Mouse (Mus musculus) forebrain, embryonic 14.5 days (tissue): ENCODE data around the gene Syvn1. TPM values are rescaled to one million over a fixed set of nuclear protein-coding genes. Genes with fewer than 3 reads are reported as not detected.

ENCODE experiments used
- ATAC-seq: fragments of 200-750 bp; cut with Nextera tagmentation; 2 replicates; pipeline ENCODE4 v1.8.0; 2017; ENCODE audit warnings: mild to moderate bottlenecking, moderate library complexity
- DNase-seq: peaks from one replicate; pipeline ENCODE4 v3.0.0-alpha.2; 2015; ENCODE audit warnings: low spot score
- H3K27ac ChIP-seq: fragments of 300-500 bp; sonication (generic); 2 replicates; pipeline ENCODE4 v1.5.1; 2014; ENCODE audit warnings: low read depth, mild to moderate bottlenecking, control low read depth, low read length, moderate library complexity
- H3K27me3 ChIP-seq: fragments of 300-500 bp; sonication (generic); replicated peaks from 2 replicates; pipeline ENCODE4 v1.6.1; 2014; ENCODE audit warnings: low read length, control low read depth, mixed read lengths; ENCODE audit not compliant: control insufficient read depth, insufficient read depth
- H3K36me3 ChIP-seq: fragments of 300-500 bp; sonication (generic); 2 replicates; pipeline ENCODE4 v1.6.1; 2014; ENCODE audit warnings: low read length, control low read depth; ENCODE audit not compliant: control insufficient read depth, insufficient read depth
- H3K4me1 ChIP-seq: fragments of 300-500 bp; sonication (generic); 2 replicates; pipeline ENCODE4 v1.6.1; 2014; ENCODE audit warnings: antibody characterized with exemption, low read length, control low read depth; ENCODE audit not compliant: control insufficient read depth, insufficient read depth
- H3K4me2 ChIP-seq: fragments of 300-500 bp; sonication (generic); 2 replicates; pipeline ENCODE4 v1.6.1; 2014; ENCODE audit warnings: mild to moderate bottlenecking, control low read depth, low read length
- H3K4me3 ChIP-seq: fragments of 300-500 bp; sonication (generic); 2 replicates; pipeline ENCODE4 v1.5.1; 2014; ENCODE audit warnings: low read depth, low read length, control low read depth
- H3K9ac ChIP-seq: fragments of 300-500 bp; sonication (generic); 2 replicates; pipeline ENCODE4 v1.6.1; 2014; ENCODE audit warnings: mild to moderate bottlenecking, low read length, control low read depth, moderate library complexity
- H3K9me3 ChIP-seq: fragments of 300-500 bp; sonication (generic); replicated peaks from 2 replicates; pipeline ENCODE4 v1.6.1; 2016; ENCODE audit warnings: low read length, control low read depth, mixed read lengths; ENCODE audit not compliant: control insufficient read depth
- WGBS: fragments of 180-500 bp; shearing (Covaris S2); extraction: QIAGEN DNeasy Blood & Tissue Kit; methylation state at CpG from one replicate; pipeline ENCODE4 v1.1.7; 2014; 5-methylcytosine and 5-hydroxymethylcytosine counted together
- polyA plus RNA-seq: library from polyadenylated mRNA; unstranded; fragments of >200 nt; fragmentation: Nextera tagmentation; extraction: Ambion mirVana; gene quantifications from 2 replicates; pipeline ENCODE4 v1.2.1, GENCODE M21; 2014

Gene Syvn1
- polyA plus RNA-seq, 1 experiment from 2014 or later, result 17.6 TPM

GRCm38 (mm10) chr19:6084478-6085248 is 38.3 kb downstream of the Syvn1 start, which contains the start of the genes Zfpl1 and Cdca5:
Gene Zfpl1 (minus strand): TSS chr19:6084956.
Gene Cdca5 (plus strand): TSS chr19:6084983.
- DNase-seq (peak; percentile 99), ATAC-seq (peak; percentile 95)
- H3K4me2 ChIP-seq, result peak within 1 kb of the TSS; percentile 92
- under 1% methylated on average over 58 of the region's 58 CpGs for WGBS
- H3K27me3 ChIP-seq, result no peaks in the 10 kb centered on the region
- H3K9me3 ChIP-seq, result no peaks in the 10 kb centered on the region
- H3K4me1 ChIP-seq, result peaks cover 8% of the 10 kb centered on the region; the same call in 1 of the 2 replicates
- 0 out of 2 replicates have a peak within 1 kb of the TSS, but pooled peaks have one; percentile 39 for H3K27ac ChIP-seq
- H3K36me3 ChIP-seq, result peaks cover 42% of the 10 kb centered on the region
- peak within 1 kb of the TSS; percentile 68 for H3K4me3 ChIP-seq
- peak within 1 kb of the TSS; percentile 71 for H3K9ac ChIP-seq

GRCm38 (mm10) chr19:6085417-6085879 is 39.1 kb downstream of the Syvn1 start:
- Histone ChIP-seq H3K36me3 (peaks cover 43% of the 10 kb centered on the region), H3K9me3 (no peaks in the 10 kb centered on the region), H3K4me2 (peak overlapping the region; percentile 88), H3K4me3 (peak overlapping the region; percentile 68), H3K9ac (peak overlapping the region; percentile 71), H3K27ac (no peak overlapping the region), H3K27me3 (no peaks in the 10 kb centered on the region), H3K4me1 (peaks cover 8% of the 10 kb centered on the region; the same call in 1 of the 2 replicates)
- under 1% methylated on average over 17 of the region's 17 CpGs for WGBS
- DNase-seq, result peak; percentile 80
- peak; percentile 80 for ATAC-seq

- no peak overlapping the region for H3K27ac ChIP-seq
- peaks cover 43% of the 10 kb centered on the region for H3K36me3 ChIP-seq
- no peak for DNase-seq
- no peak overlapping the region for H3K4me2 ChIP-seq
- H3K27me3 ChIP-seq, result no peaks in the 10 kb centered on the region
- H3K4me3 ChIP-seq, result no peak overlapping the region
- WGBS, result 96% methylated on average over 13 of the region's 13 CpGs
- H3K4me1 ChIP-seq, result peaks cover 7% of the 10 kb centered on the region; the same call in 1 of the 2 replicates
- H3K9me3 ChIP-seq, result no peaks in the 10 kb centered on the region
- ATAC-seq, result no peak
- no peak overlapping the region for H3K9ac ChIP-seq
These were observed 42.5 kb downstream of the Syvn1 start for GRCm38 (mm10) chr19:6088841-6089240.

GRCm38 (mm10) chr19:6094119-6094518 is 47.7 kb downstream of the Syvn1 start, which contains the start of gene AC131692.1:
Gene AC131692.1 (plus strand): TSS chr19:6094419.
- H3K9me3 ChIP-seq, result no peaks in the 10 kb centered on the region
- peaks cover 44% of the 10 kb centered on the region for H3K36me3 ChIP-seq
- no peaks in the 10 kb centered on the region for H3K27me3 ChIP-seq
- no peak within 1 kb of the TSS for H3K27ac ChIP-seq
- no peak within 1 kb of the TSS for H3K9ac ChIP-seq
- no peak within 1 kb of the TSS for H3K4me2 ChIP-seq
- DNase-seq (no peak), ATAC-seq (no peak)
- H3K4me3 ChIP-seq, result no peak within 1 kb of the TSS
- WGBS, result 93% methylated on average over 7 of the region's 7 CpGs
- no peaks in the 10 kb centered on the region for H3K4me1 ChIP-seq

GRCm38 (mm10) chr19:6097847-6098246 is 51.5 kb downstream of the Syvn1 start:
- Histone ChIP-seq H3K9ac (no peak overlapping the region), H3K4me3 (no peak overlapping the region), H3K36me3 (peaks cover 15% of the 10 kb centered on the region; the same call in 1 of the 2 replicates), H3K27ac (no peak overlapping the region), H3K9me3 (no peaks in the 10 kb centered on the region), H3K4me2 (no peak overlapping the region), H3K4me1 (no peaks in the 10 kb centered on the region), H3K27me3 (no peaks in the 10 kb centered on the region)
- 89% methylated on average over 3 of the region's 3 CpGs for WGBS
- DNase-seq (no peak), ATAC-seq (no peak)

GRCm38 (mm10) chr19:6101186-6101585 is 54.8 kb downstream of the Syvn1 start:
- DNase-seq, result no peak
- H3K27me3 ChIP-seq, result no peaks in the 10 kb centered on the region
- H3K27ac ChIP-seq, result no peak overlapping the region
- H3K4me2 ChIP-seq, result no peak overlapping the region
- no peak for ATAC-seq
- no peaks in the 10 kb centered on the region for H3K36me3 ChIP-seq
- no peaks in the 10 kb centered on the region for H3K9me3 ChIP-seq
- H3K4me3 ChIP-seq, result no peak overlapping the region
- WGBS, result 84% methylated on average over 6 of the region's 6 CpGs
- H3K4me1 ChIP-seq, result no peaks in the 10 kb centered on the region
- no peak overlapping the region for H3K9ac ChIP-seq

- no peak overlapping the region for H3K9ac ChIP-seq
- H3K27ac ChIP-seq, result no peak overlapping the region
- ATAC-seq (no peak), DNase-seq (no peak)
- H3K4me2 ChIP-seq, result no peak overlapping the region
- no peak overlapping the region for H3K4me3 ChIP-seq
- WGBS, result 79% methylated on average over 6 of the region's 6 CpGs
- no peaks in the 10 kb centered on the region for H3K27me3 ChIP-seq
- no peaks in the 10 kb centered on the region for H3K4me1 ChIP-seq
- H3K9me3 ChIP-seq, result no peaks in the 10 kb centered on the region
- no peaks in the 10 kb centered on the region for H3K36me3 ChIP-seq
These were observed 55.9 kb downstream of the Syvn1 start for GRCm38 (mm10) chr19:6102169-6102853.
